Mouse (Mus musculus) bone marrow macrophage, adult 2 months (primary cell): ENCODE results near the gene Kcnk3. TPM values are rescaled to one million over a fixed set of nuclear protein-coding genes. Genes with fewer than 3 reads are reported as not detected.

Source experiments
- H3K27ac ChIP-seq: 2 replicates; pipeline ENCODE4 v1.5.1; 2012; ENCODE audit warnings: low read depth, low read length; ENCODE audit not compliant: insufficient read depth
- H3K4me1 ChIP-seq: 2 replicates; pipeline ENCODE4 v1.6.1; 2012; ENCODE audit warnings: low read length; ENCODE audit not compliant: control insufficient read depth, insufficient read depth
- H3K4me3 ChIP-seq: 2 replicates; pipeline ENCODE4 v1.5.1; 2012; ENCODE audit warnings: mild to moderate bottlenecking, low read length, moderate library complexity; ENCODE audit not compliant: insufficient read depth
- CTCF ChIP-seq: IDR thresholded peaks from 2 replicates; pipeline ENCODE4 v1.5.1; 2012; ENCODE audit warnings: low read depth, mild to moderate bottlenecking, low read length, moderate library complexity
- POLR2A ChIP-seq: IDR thresholded peaks from 2 replicates; pipeline ENCODE4 v1.6.1; 2012; ENCODE audit warnings: mild to moderate bottlenecking, low read depth, low read length, borderline replicate concordance
- polyA plus RNA-seq: library from polyadenylated mRNA; stranded (reverse); fragments of >200 nt; gene quantifications from 2 replicates; pipeline ENCODE4 v1.2.4, GENCODE M21; 2012; ENCODE audit not compliant: missing spikeins, insufficient read depth, insufficient read length

Gene Kcnk3
- polyA plus RNA-seq, 1 experiment: not detected

- H3K4me3 ChIP-seq: no peak overlapping the region
- no peak overlapping the region for H3K27ac ChIP-seq
- no peak for TF ChIP-seq POLR2A
- no peak for TF ChIP-seq CTCF
- peaks cover 8% of the 10 kb centered on the region for H3K4me1 ChIP-seq
Measured at GRCm38 (mm10) chr5:30620567-30620966, 32.6 kb downstream of the Kcnk3 start.

GRCm38 (mm10) chr5:30621211-30621790, 33.3 kb downstream of the Kcnk3 start:
- H3K4me3 ChIP-seq: no peak overlapping the region
- peaks cover 8% of the 10 kb centered on the region for H3K4me1 ChIP-seq
- no peak overlapping the region for H3K27ac ChIP-seq
- no peak for TF ChIP-seq CTCF
- no peak for TF ChIP-seq POLR2A

- Histone ChIP-seq H3K4me1 (peaks cover 8% of the 10 kb centered on the region), H3K4me3 (no peak overlapping the region)
- no peak for TF ChIP-seq POLR2A
- TF ChIP-seq CTCF: no peak
Measured at GRCm38 (mm10) chr5:30621844-30622176, 33.8 kb downstream of the Kcnk3 start.

GRCm38 (mm10) chr5:30622177-30622840, 34.3 kb downstream of the Kcnk3 start:
- TF ChIP-seq POLR2A: no peak
- TF ChIP-seq CTCF: no peak
- no peak overlapping the region for H3K27ac ChIP-seq
- peaks cover 8% of the 10 kb centered on the region for H3K4me1 ChIP-seq
- H3K4me3 ChIP-seq: peak overlapping the region; percentile 6

More at GRCm38 (mm10) chr5:30621844-30622176, 33.8 kb downstream of the Kcnk3 start:
- no peak overlapping the region for H3K27ac ChIP-seq

GRCm38 (mm10) chr5:30622841-30623185, 34.8 kb downstream of the Kcnk3 start:
- Histone ChIP-seq H3K4me3 (peak overlapping the region; percentile 6), H3K27ac (no peak overlapping the region), H3K4me1 (peaks cover 8% of the 10 kb centered on the region)
- TF ChIP-seq CTCF (no peak), POLR2A (no peak)

GRCm38 (mm10) chr5:30623380-30623779, 35.4 kb downstream of the Kcnk3 start:
- H3K27ac ChIP-seq: no peak overlapping the region
- H3K4me3 ChIP-seq: no peak overlapping the region
- TF ChIP-seq CTCF (no peak), POLR2A (no peak)
- peaks cover 8% of the 10 kb centered on the region for H3K4me1 ChIP-seq

GRCm38 (mm10) chr5:30624311-30624710, 36.3 kb downstream of the Kcnk3 start:
- no peak overlapping the region for H3K27ac ChIP-seq
- H3K4me1 ChIP-seq: peaks cover 8% of the 10 kb centered on the region
- H3K4me3 ChIP-seq: no peak overlapping the region
- TF ChIP-seq POLR2A: no peak
- no peak for TF ChIP-seq CTCF

GRCm38 (mm10) chr5:30624908-30625307, 36.9 kb downstream of the Kcnk3 start:
- no peak overlapping the region for H3K27ac ChIP-seq
- H3K4me1 ChIP-seq: peaks cover 8% of the 10 kb centered on the region
- no peak for TF ChIP-seq CTCF
- TF ChIP-seq POLR2A: no peak
- no peak overlapping the region for H3K4me3 ChIP-seq

- peaks cover 8% of the 10 kb centered on the region for H3K4me1 ChIP-seq
- no peak overlapping the region for H3K4me3 ChIP-seq
- H3K27ac ChIP-seq: no peak overlapping the region
- no peak for TF ChIP-seq CTCF
- no peak for TF ChIP-seq POLR2A
Measured at GRCm38 (mm10) chr5:30625379-30625778, 37.4 kb downstream of the Kcnk3 start.

- TF ChIP-seq POLR2A (no peak), CTCF (no peak)
- peaks cover 8% of the 10 kb centered on the region for H3K4me1 ChIP-seq
- H3K4me3 ChIP-seq: no peak overlapping the region
- no peak overlapping the region for H3K27ac ChIP-seq
Measured at GRCm38 (mm10) chr5:30626331-30627105, 38.5 kb downstream of the Kcnk3 start.
